Mouse (Mus musculus) frontal cortex, postnatal 36 days (tissue): ENCODE data around the gene Olfr1314.

Experiments
- DNase-seq, 2 experiments: peaks; one replicate each; pipeline ENCODE4 v3.0.0; 2022; ENCODE audit warnings: low spot score in 2 of 2

Gene Olfr1314

DNA sequence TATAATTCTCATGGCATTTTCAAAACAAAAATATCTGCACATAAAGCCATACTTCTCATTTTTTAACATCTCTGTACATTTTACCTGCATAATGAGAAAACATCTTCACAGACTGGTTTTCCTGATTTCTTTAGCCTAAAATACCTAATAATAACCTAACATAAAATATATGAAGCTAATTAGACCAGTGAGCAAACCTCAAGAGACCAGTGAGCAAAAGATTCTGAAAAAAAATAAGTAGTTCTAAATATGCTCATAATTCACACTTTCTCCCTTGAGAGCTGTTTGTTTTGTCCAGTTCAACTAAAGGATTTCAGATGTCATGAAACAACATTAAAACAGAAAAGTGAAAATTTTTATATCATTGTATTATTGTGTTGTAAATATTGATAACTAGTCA lies at the start of gene Olfr1314:
Olfr1314 (minus strand) TSS at position 101 of the 400 bp plus-strand sequence.
- no peak for DNase-seq

DNA sequence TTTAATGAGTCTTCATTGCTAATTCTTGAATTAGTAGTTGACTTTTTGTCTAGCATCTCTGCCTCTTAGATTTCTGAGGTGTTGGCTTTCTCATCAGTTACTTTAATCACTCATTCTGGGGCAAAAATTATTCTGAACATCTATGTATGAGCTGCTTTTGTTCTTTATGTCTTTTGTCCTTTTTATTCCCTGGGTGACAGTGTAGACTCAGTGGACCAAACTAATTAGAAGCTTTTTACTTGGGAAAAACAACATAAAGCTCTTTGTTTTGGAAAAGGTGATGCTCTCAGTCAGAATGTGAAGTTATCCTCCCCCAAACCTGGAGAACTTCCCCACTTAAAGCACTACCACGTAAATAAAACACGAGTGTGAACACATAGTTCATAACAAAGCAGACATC lies 43.4 kb upstream of the Olfr1314 start, which contains the start of gene Olfr1317:
Olfr1317 (plus strand) TSS at position 301 of the 400 bp plus-strand sequence.
- no peak for DNase-seq

DNA sequence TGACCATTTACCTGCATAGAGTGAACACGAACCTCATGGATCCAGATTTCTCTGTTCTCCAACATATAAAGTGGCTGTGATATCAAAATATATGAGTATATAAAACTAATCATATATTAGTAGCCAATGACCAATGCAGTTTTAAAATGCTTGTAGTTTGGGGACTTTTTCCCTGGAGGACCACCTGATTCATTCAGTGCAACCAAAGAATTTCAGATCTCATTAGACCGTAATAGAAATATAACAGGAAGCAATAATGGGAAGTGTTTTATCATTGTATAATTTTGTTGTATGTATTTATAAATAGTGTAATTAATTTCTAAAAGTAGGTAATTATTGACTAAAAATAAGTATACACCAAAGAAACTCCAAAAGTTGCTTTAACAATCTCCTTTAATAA lies 38.3 kb upstream of the Olfr1314 start, which contains the start of gene Olfr1316:
Olfr1316 (minus strand) TSS at position 101 of the 400 bp plus-strand sequence.
- no peak for DNase-seq

DNA sequence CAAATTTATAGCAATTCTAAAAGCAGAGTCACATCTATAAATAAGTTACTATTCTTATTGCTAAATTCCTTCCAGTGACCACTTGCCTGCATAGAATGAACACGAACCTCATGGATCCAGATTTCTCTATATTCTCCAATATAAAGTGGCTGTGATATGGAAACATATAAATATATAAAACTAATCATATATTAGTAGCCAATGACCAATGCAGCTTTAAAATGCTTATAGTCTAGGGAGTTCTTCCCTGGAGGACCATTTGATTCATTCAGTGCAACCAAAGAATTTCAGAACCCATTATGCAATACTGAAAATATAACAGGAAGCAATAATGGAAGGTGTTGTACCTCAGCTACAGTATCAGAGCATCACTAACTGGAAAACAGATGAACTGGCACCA lies 18.8 kb upstream of the Olfr1314 start, which contains the start of gene Olfr1315-ps1:
Olfr1315-ps1 (minus strand) TSS at position 101 of the 400 bp plus-strand sequence.
- no peak for DNase-seq

DNA sequence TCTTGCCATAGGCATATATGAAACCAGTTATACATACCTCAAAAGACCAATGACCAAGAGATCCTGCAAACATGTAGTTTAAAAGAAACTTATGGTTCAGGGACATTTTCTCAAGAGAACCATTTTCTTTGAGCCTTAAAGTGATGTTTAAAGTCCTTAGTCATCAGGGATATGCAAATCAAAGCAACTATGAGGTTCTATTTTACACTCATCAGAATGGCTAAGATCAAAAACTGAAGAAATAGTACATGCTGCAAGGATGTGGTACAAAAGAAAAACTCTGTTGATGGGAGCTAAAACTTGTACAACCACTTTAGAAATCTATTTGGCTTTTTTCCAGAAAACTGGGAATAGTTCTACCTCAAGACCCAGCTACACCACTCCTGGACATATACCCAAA lies 18.8 kb downstream of the Olfr1314 start, which contains the start of gene Olfr1313:
Olfr1313 (minus strand) TSS at position 101 of the 400 bp plus-strand sequence.
- no peak for DNase-seq

DNA sequence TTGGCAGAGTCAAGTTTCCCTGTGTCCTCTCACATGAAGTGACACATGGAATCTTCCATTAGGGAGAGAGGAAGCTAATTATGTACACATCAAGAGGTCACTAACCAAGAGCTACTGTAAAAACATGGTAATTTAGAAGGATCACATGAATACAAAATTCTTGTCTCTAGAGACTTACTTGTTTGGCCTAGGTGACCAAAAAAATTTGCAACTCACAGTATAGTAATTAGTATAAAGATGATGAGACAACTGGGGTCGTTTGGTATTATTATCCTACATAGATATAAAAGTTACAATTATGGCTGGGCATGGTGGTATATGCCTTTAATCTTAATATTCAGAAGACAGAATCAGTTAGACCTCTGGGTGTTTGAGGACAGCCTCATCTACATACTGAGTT lies 46.4 kb downstream of the Olfr1314 start, which contains the start of gene Olfr1312:
Olfr1312 (minus strand) TSS at position 101 of the 400 bp plus-strand sequence.
- no peak for DNase-seq
